Mouse (Mus musculus) brain, embryonic 14.5 days (tissue): ENCODE results near the gene Cacybp.

ENCODE experiments used
- CTCF ChIP-seq: fragments of 200-500 bp; IDR thresholded peaks from 2 replicates; pipeline ENCODE4 v1.5.1; 2012; ENCODE audit warnings: inconsistent platforms, mild to moderate bottlenecking, moderate library complexity, borderline replicate concordance; ENCODE audit not compliant: insufficient read depth, insufficient read length; ENCODE audit errors: extremely low read depth
- POLR2A ChIP-seq: fragments of 200-500 bp; IDR thresholded peaks from 2 replicates; pipeline ENCODE4 v1.6.1; 2012; ENCODE audit warnings: mild to moderate bottlenecking, inconsistent platforms, borderline replicate concordance; ENCODE audit not compliant: poor library complexity, insufficient read depth, insufficient read length, severe bottlenecking; ENCODE audit errors: extremely low read depth

GRCm38 (mm10) chr1:160261849-160262248 is 49.2 kb upstream of the Cacybp start:
- TF ChIP-seq POLR2A (no peak), CTCF (no peak)
